Mouse (Mus musculus) heart, embryonic 11.5 days (tissue): ENCODE data around the gene Wdr17. TPM values are rescaled to one million over a fixed set of nuclear protein-coding genes. Genes with fewer than 3 reads are reported as not detected.

ENCODE experiments used
- ATAC-seq: fragments of 200-750 bp; cut with Nextera tagmentation; replicated peaks from 2 replicates; pipeline ENCODE4 v1.8.0; 2017; ENCODE audit warnings: moderate library complexity; ENCODE audit not compliant: insufficient number of reproducible peaks, low FRiP score, low TSS enrichment
- H3K27ac ChIP-seq: fragments of 300-500 bp; sonication (generic); 2 replicates; pipeline ENCODE4 v1.5.1; 2014; ENCODE audit warnings: mild to moderate bottlenecking, low read depth, low read length
- H3K27me3 ChIP-seq: fragments of 300-500 bp; sonication (generic); 2 replicates; pipeline ENCODE4 v1.6.1; 2014; ENCODE audit warnings: mild to moderate bottlenecking, low read length, mixed read lengths; ENCODE audit not compliant: control insufficient read depth, insufficient read depth
- H3K36me3 ChIP-seq: fragments of 300-500 bp; sonication (generic); 2 replicates; pipeline ENCODE4 v1.6.1; 2014; ENCODE audit warnings: mild to moderate bottlenecking, low read length, moderate library complexity, mixed read lengths; ENCODE audit not compliant: control insufficient read depth, insufficient read depth
- H3K4me1 ChIP-seq: fragments of 300-500 bp; sonication (generic); 2 replicates; pipeline ENCODE4 v1.6.1; 2014; ENCODE audit warnings: low read length; ENCODE audit not compliant: control insufficient read depth, insufficient read depth
- H3K4me2 ChIP-seq: fragments of 300-500 bp; sonication (generic); 2 replicates; pipeline ENCODE4 v1.6.1; 2014; ENCODE audit warnings: mild to moderate bottlenecking, moderate library complexity
- H3K4me3 ChIP-seq: fragments of 300-500 bp; sonication (generic); 2 replicates; pipeline ENCODE4 v1.5.1; 2014; ENCODE audit warnings: low read depth, low read length
- H3K9ac ChIP-seq: fragments of 300-500 bp; sonication (generic); 2 replicates; pipeline ENCODE4 v1.6.1; 2014; ENCODE audit warnings: mild to moderate bottlenecking, low read depth, low read length, moderate library complexity
- H3K9me3 ChIP-seq: fragments of 300-500 bp; sonication (generic); replicated peaks from 2 replicates; pipeline ENCODE4 v1.6.1; 2016; ENCODE audit warnings: low read length; ENCODE audit not compliant: control insufficient read depth
- WGBS: fragments of 180-500 bp; shearing (Covaris S2); extraction: QIAGEN DNeasy Blood & Tissue Kit; methylation state at CpG from one replicate; pipeline ENCODE4 v1.1.7; 2014; ENCODE audit not compliant: insufficient replicate concordance; 5-methylcytosine and 5-hydroxymethylcytosine counted together
- polyA plus RNA-seq: library from polyadenylated mRNA; unstranded; fragments of >200 nt; fragmentation: Nextera tagmentation; extraction: Ambion mirVana; gene quantifications from 2 replicates; pipeline ENCODE4 v1.2.1, GENCODE M21; 2014

Wdr17 gene
- polyA plus RNA-seq, 1 experiment from 2014 or later = 0.31 TPM

DNA sequence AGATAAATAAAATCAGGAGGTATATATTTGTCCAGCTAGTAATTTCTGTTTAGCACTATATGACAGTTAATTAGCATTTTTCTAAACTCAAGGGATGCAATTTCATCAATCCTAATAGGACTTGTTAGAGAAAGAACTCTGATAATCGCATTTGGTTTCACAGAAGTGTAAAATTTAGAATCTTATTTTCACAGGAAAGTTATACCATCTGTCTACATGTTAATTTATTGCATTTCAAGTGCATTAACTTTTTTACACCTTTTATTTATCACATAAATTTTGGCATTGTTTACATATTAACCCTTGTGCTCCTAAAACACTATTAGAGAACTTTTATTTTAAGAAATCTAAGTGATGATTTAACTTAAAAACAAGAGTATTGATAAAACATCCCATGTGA, 7.2 kb upstream of the Wdr17 start:
- no peaks in the 10 kb centered on the region for H3K9me3 ChIP-seq
- no peak overlapping the region for H3K9ac ChIP-seq
- H3K27me3 ChIP-seq = no peaks in the 10 kb centered on the region
- 75% methylated on average over 1 of the region's 1 CpGs for WGBS
- H3K4me3 ChIP-seq = no peak overlapping the region
- no peaks in the 10 kb centered on the region for H3K36me3 ChIP-seq
- H3K4me1 ChIP-seq = no peaks in the 10 kb centered on the region
- no peak overlapping the region for H3K4me2 ChIP-seq
- no peak for ATAC-seq
- no peak overlapping the region for H3K27ac ChIP-seq

GRCm38 (mm10) chr8:54886560-54886959, 424 bp downstream of the Wdr17 start:
- ATAC-seq = no peak
- Histone ChIP-seq H3K4me3 (no peak overlapping the region), H3K9me3 (no peaks in the 10 kb centered on the region), H3K36me3 (no peaks in the 10 kb centered on the region), H3K27ac (no peak overlapping the region), H3K9ac (no peak overlapping the region), H3K4me2 (no peak overlapping the region), H3K27me3 (no peaks in the 10 kb centered on the region), H3K4me1 (no peaks in the 10 kb centered on the region)
- 66% methylated on average over 4 of the region's 4 CpGs for WGBS

GRCm38 (mm10) chr8:54876458-54876857, 10.5 kb downstream of the Wdr17 start:
- Histone ChIP-seq H3K9ac (no peak overlapping the region), H3K4me1 (no peaks in the 10 kb centered on the region), H3K27ac (no peak overlapping the region), H3K4me2 (no peak overlapping the region), H3K4me3 (no peak overlapping the region), H3K9me3 (no peaks in the 10 kb centered on the region), H3K36me3 (no peaks in the 10 kb centered on the region), H3K27me3 (no peaks in the 10 kb centered on the region)
- 85% methylated on average over 4 of the region's 4 CpGs for WGBS
- ATAC-seq = no peak

- H3K9ac ChIP-seq = no peak overlapping the region
- no peak overlapping the region for H3K27ac ChIP-seq
- no peaks in the 10 kb centered on the region for H3K4me1 ChIP-seq
- H3K27me3 ChIP-seq = no peaks in the 10 kb centered on the region
- WGBS = 70% methylated on average over 1 of the region's 1 CpGs
- no peak for ATAC-seq
- no peak overlapping the region for H3K4me3 ChIP-seq
- no peak overlapping the region for H3K4me2 ChIP-seq
- H3K36me3 ChIP-seq = no peaks in the 10 kb centered on the region
- H3K9me3 ChIP-seq = no peaks in the 10 kb centered on the region
Measured at GRCm38 (mm10) chr8:54864761-54865064, 22.3 kb downstream of the Wdr17 start.

GRCm38 (mm10) chr8:54864038-54864760, 22.8 kb downstream of the Wdr17 start:
- no peaks in the 10 kb centered on the region for H3K36me3 ChIP-seq
- no peak overlapping the region for H3K4me3 ChIP-seq
- no peaks in the 10 kb centered on the region for H3K9me3 ChIP-seq
- H3K4me1 ChIP-seq = no peaks in the 10 kb centered on the region
- no peak for ATAC-seq
- no peak overlapping the region for H3K9ac ChIP-seq
- no peak overlapping the region for H3K4me2 ChIP-seq
- WGBS = 56% methylated on average over 4 of the region's 4 CpGs
- H3K27ac ChIP-seq = no peak overlapping the region
- H3K27me3 ChIP-seq = no peaks in the 10 kb centered on the region

GRCm38 (mm10) chr8:54836029-54836959, 50.7 kb downstream of the Wdr17 start:
- Histone ChIP-seq H3K4me2 (no peak overlapping the region), H3K9ac (no peak overlapping the region), H3K27ac (no peak overlapping the region), H3K4me3 (no peak overlapping the region), H3K9me3 (no peaks in the 10 kb centered on the region), H3K36me3 (no peaks in the 10 kb centered on the region), H3K4me1 (no peaks in the 10 kb centered on the region), H3K27me3 (no peaks in the 10 kb centered on the region)
- WGBS = 84% methylated on average over 5 of the region's 5 CpGs
- no peak for ATAC-seq

DNA sequence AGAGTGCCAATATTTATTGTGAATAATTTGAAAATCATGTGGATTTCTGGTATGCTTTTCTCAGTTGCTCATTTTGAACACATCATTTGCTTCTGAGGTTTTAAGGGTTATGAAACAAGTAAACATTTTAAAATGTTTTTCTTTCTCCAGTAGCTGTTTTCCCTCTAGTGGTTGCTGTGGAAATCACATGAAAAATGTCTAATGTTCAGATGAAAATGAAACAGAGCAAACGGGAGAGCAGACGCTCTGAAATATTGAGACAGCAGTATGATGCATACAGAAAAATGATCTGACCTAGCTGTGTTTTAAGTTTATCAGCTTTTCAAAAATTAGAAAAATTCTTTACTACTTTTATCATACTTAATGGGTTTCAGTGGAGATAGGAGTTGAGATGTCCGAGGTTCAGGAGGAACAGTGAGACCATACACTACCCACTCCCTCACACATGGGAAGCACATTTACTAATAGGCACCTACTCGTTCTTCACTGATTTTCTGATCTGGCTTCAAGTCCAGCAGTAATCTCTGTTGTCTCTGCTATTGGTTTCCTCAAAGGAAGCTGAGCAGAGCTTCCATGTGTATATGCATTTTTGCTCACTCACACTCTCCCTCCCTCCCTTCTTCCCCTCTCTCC, 57.1 kb downstream of the Wdr17 start:
- Histone ChIP-seq H3K4me2 (no peak overlapping the region), H3K4me3 (no peak overlapping the region), H3K9me3 (no peaks in the 10 kb centered on the region), H3K36me3 (no peaks in the 10 kb centered on the region), H3K4me1 (no peaks in the 10 kb centered on the region), H3K27me3 (no peaks in the 10 kb centered on the region), H3K9ac (no peak overlapping the region), H3K27ac (no peak overlapping the region)
- ATAC-seq = no peak
- WGBS = 48% methylated on average over 4 of the region's 4 CpGs

DNA sequence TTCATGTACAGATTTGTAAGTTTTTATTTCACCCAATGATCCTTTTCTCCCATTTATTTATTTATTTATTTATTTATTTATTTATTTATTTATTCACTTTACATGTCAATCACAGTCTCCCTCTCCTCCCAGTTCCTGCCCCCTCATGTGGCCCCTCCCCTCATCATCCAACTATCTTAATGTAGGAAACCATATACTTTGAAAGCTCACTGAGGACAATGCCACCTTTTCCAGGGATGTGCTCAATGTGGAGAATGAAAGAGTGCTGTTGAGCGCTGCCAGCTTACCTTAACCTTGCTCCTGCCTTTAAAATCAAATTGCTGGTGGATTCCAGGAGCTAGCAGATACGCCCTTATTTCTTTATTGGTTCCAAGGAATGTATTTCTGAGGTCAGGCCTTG, 59.0 kb downstream of the Wdr17 start:
- no peak overlapping the region for H3K9ac ChIP-seq
- no peaks in the 10 kb centered on the region for H3K4me1 ChIP-seq
- 74% methylated on average over 2 of the region's 2 CpGs for WGBS

More for the DNA sequence above, 59.0 kb downstream of the Wdr17 start:
- no peak overlapping the region for H3K4me3 ChIP-seq
- no peak overlapping the region for H3K4me2 ChIP-seq
- H3K36me3 ChIP-seq = no peaks in the 10 kb centered on the region
- H3K27ac ChIP-seq = no peak overlapping the region
- no peaks in the 10 kb centered on the region for H3K27me3 ChIP-seq
- no peaks in the 10 kb centered on the region for H3K9me3 ChIP-seq
- no peak for ATAC-seq
